Mouse (Mus musculus): ENCODE measurements around the gene Kpnb1.
"Not testable (repeated sequence)": the region's sequence is repeated elsewhere in the genome, so short reads cannot be mapped to it uniquely, and the experiment has no call there.

The Kpnb1 gene

GRCm38 (mm10) chr11:97187764-97188642, at the start of gene Kpnb1:
Gene Kpnb1, minus strand, starts transcription at chr11:97187881.
- DNase-seq (ENCODE audit: extremely low spot score, low spot score), result peak; percentile 98

GRCm38 (mm10) chr11:97232436-97232835, 44.8 kb upstream of the Kpnb1 start:
- no peak for DNase-seq (ENCODE audit: extremely low spot score, low spot score)

GRCm38 (mm10) chr11:97229396-97229795, 41.7 kb upstream of the Kpnb1 start:
- DNase-seq (ENCODE audit: extremely low spot score, low spot score), result no peak

GRCm38 (mm10) chr11:97228985-97229384, 41.3 kb upstream of the Kpnb1 start:
- no peak for DNase-seq (ENCODE audit: extremely low spot score, low spot score)

GRCm38 (mm10) chr11:97226131-97226530, 38.5 kb upstream of the Kpnb1 start:
- no peak for DNase-seq (ENCODE audit: extremely low spot score, low spot score)

GRCm38 (mm10) chr11:97223485-97223884, 35.8 kb upstream of the Kpnb1 start:
- DNase-seq (ENCODE audit: extremely low spot score, low spot score), result no peak

- no peak for DNase-seq (ENCODE audit: extremely low spot score, low spot score)
These were observed 33.9 kb upstream of the Kpnb1 start for GRCm38 (mm10) chr11:97221611-97222010.

GRCm38 (mm10) chr11:97220211-97220610, 32.5 kb upstream of the Kpnb1 start:
- DNase-seq (ENCODE audit: extremely low spot score, low spot score), result no peak

GRCm38 (mm10) chr11:97214411-97214810, 26.7 kb upstream of the Kpnb1 start:
- DNase-seq (ENCODE audit: extremely low spot score, low spot score), result no peak

- DNase-seq (ENCODE audit: extremely low spot score, low spot score), result no peak
These were observed 23.2 kb upstream of the Kpnb1 start for GRCm38 (mm10) chr11:97210728-97211400.

GRCm38 (mm10) chr11:97207011-97207422, 19.3 kb upstream of the Kpnb1 start:
- no peak for DNase-seq (ENCODE audit: extremely low spot score, low spot score)

GRCm38 (mm10) chr11:97199519-97199918, 11.8 kb upstream of the Kpnb1 start:
- no peak for DNase-seq (ENCODE audit: extremely low spot score, low spot score)

GRCm38 (mm10) chr11:97198601-97199000, 10.9 kb upstream of the Kpnb1 start:
- DNase-seq (ENCODE audit: extremely low spot score, low spot score), result peak; percentile 71

GRCm38 (mm10) chr11:97197021-97197420, 9.3 kb upstream of the Kpnb1 start:
- DNase-seq (ENCODE audit: extremely low spot score, low spot score), result no peak

- no peak for DNase-seq (ENCODE audit: extremely low spot score, low spot score)
These were observed 8.9 kb upstream of the Kpnb1 start for GRCm38 (mm10) chr11:97196541-97196940.

- DNase-seq (ENCODE audit: extremely low spot score, low spot score), result no peak
These were observed 4.9 kb upstream of the Kpnb1 start for GRCm38 (mm10) chr11:97192621-97192951.

GRCm38 (mm10) chr11:97191915-97192620, 4.4 kb upstream of the Kpnb1 start:
- no peak for DNase-seq (ENCODE audit: extremely low spot score, low spot score)

- no peak for DNase-seq (ENCODE audit: extremely low spot score, low spot score)
These were observed 3.3 kb upstream of the Kpnb1 start for GRCm38 (mm10) chr11:97190992-97191391.

GRCm38 (mm10) chr11:97189645-97190044, 2.0 kb upstream of the Kpnb1 start:
- not testable (repeated sequence) for DNase-seq (ENCODE audit: extremely low spot score, low spot score)

- no peak for DNase-seq (ENCODE audit: extremely low spot score, low spot score)
These were observed 1.6 kb upstream of the Kpnb1 start for GRCm38 (mm10) chr11:97189231-97189630.

GRCm38 (mm10) chr11:97188643-97188955, 918 bp upstream of the Kpnb1 start:
- DNase-seq (ENCODE audit: extremely low spot score, low spot score), result no peak

Data from neural tube, embryonic 10.5 days (tissue).